Mouse (Mus musculus) neural tube, embryonic 14.5 days (tissue): ENCODE measurements at regions not wholly inside any gene's neighbourhood (a gene's known extent, or its start where the extent isn't known, plus 50 kb on each side); places are given as distances from the start of the nearest gene placed in this dataset.

Experiments used
- ATAC-seq: fragments of 200-750 bp; cut with Nextera tagmentation; 2 replicates; pipeline ENCODE4 v1.8.0; 2017; ENCODE audit warnings: low read depth, mild to moderate bottlenecking, moderate TSS enrichment, moderate library complexity
- H3K27ac ChIP-seq: fragments of 300-500 bp; sonication (generic); 2 replicates; pipeline ENCODE4 v1.5.1; 2014; ENCODE audit warnings: low read depth, mild to moderate bottlenecking, control low read depth, low read length, moderate library complexity, mixed read lengths
- H3K27me3 ChIP-seq: fragments of 300-500 bp; sonication (generic); 2 replicates; pipeline ENCODE4 v1.6.1; 2014; ENCODE audit warnings: low read length; ENCODE audit not compliant: control insufficient read depth, insufficient read depth
- H3K36me3 ChIP-seq: fragments of 300-500 bp; sonication (generic); 2 replicates; pipeline ENCODE4 v1.6.1; 2014; ENCODE audit warnings: low read length, mixed read lengths; ENCODE audit not compliant: control insufficient read depth, insufficient read depth
- H3K4me1 ChIP-seq: fragments of 300-500 bp; sonication (generic); 2 replicates; pipeline ENCODE4 v1.6.1; 2014; ENCODE audit warnings: low read length; ENCODE audit not compliant: control insufficient read depth, insufficient read depth
- H3K4me2 ChIP-seq: fragments of 300-500 bp; sonication (generic); 2 replicates; pipeline ENCODE4 v1.6.1; 2014; ENCODE audit warnings: mild to moderate bottlenecking, low read depth, low read length, control low read depth
- H3K4me3 ChIP-seq: fragments of 300-500 bp; sonication (generic); 2 replicates; pipeline ENCODE4 v1.5.1; 2014; ENCODE audit warnings: low read depth, low read length, control low read depth, mixed read lengths
- H3K9ac ChIP-seq: fragments of 300-500 bp; sonication (generic); replicated peaks from 2 replicates; pipeline ENCODE4 v1.6.1; 2014; ENCODE audit warnings: low read depth, mild to moderate bottlenecking, control low read depth, low read length, mixed read lengths
- H3K9me3 ChIP-seq: fragments of 300-500 bp; sonication (generic); 2 replicates; pipeline ENCODE4 v1.6.1; 2016; ENCODE audit warnings: low read length; ENCODE audit not compliant: control insufficient read depth
- WGBS: fragments of 180-500 bp; shearing (Covaris S2); extraction: QIAGEN DNeasy Blood & Tissue Kit; methylation state at CpG from one replicate; pipeline ENCODE4 v1.1.7; 2014; 5-methylcytosine and 5-hydroxymethylcytosine counted together

- no peaks in the 10 kb centered on the region for H3K36me3 ChIP-seq
- no peak overlapping the region for H3K27ac ChIP-seq
- H3K27me3 ChIP-seq, result no peaks in the 10 kb centered on the region
- H3K9ac ChIP-seq, result no peak overlapping the region
- H3K4me2 ChIP-seq, result no peak overlapping the region
- ATAC-seq, result no peak
- H3K9me3 ChIP-seq, result no peaks in the 10 kb centered on the region
- H3K4me3 ChIP-seq, result no peak overlapping the region
- no peaks in the 10 kb centered on the region for H3K4me1 ChIP-seq
- WGBS, result 94% methylated on average over 1 of the region's 1 CpGs
These were observed 242.3 kb upstream of the Cdh5 start for GRCm38 (mm10) chr8:103859130-103859529.

- H3K4me1 ChIP-seq, result no peaks in the 10 kb centered on the region
- no peaks in the 10 kb centered on the region for H3K9me3 ChIP-seq
- no peaks in the 10 kb centered on the region for H3K27me3 ChIP-seq
- ATAC-seq, result peak; percentile 36; the same call in 1 of the 2 replicates
- no peak overlapping the region for H3K4me2 ChIP-seq
- no peaks in the 10 kb centered on the region for H3K36me3 ChIP-seq
- 30% methylated on average over 7 of the region's 7 CpGs for WGBS
- no peak overlapping the region for H3K4me3 ChIP-seq
- H3K27ac ChIP-seq, result no peak overlapping the region
- no peak overlapping the region for H3K9ac ChIP-seq
These were observed 227.6 kb upstream of the Cdh5 start for GRCm38 (mm10) chr8:103873598-103874502.

- Histone ChIP-seq H3K27ac (no peak overlapping the region), H3K36me3 (no peaks in the 10 kb centered on the region), H3K27me3 (no peaks in the 10 kb centered on the region), H3K4me1 (no peaks in the 10 kb centered on the region), H3K9me3 (no peaks in the 10 kb centered on the region), H3K4me3 (no peak overlapping the region), H3K4me2 (no peak overlapping the region), H3K9ac (no peak overlapping the region)
- no peak for ATAC-seq
- 52% methylated on average over 8 of the region's 8 CpGs for WGBS
These were observed 226.9 kb upstream of the Cdh5 start for GRCm38 (mm10) chr8:103874506-103874905.

GRCm38 (mm10) chr8:103879505-103879904 is 221.9 kb upstream of the Cdh5 start:
- no peak overlapping the region for H3K4me3 ChIP-seq
- no peak overlapping the region for H3K27ac ChIP-seq
- no peaks in the 10 kb centered on the region for H3K27me3 ChIP-seq
- H3K4me1 ChIP-seq, result no peaks in the 10 kb centered on the region
- H3K4me2 ChIP-seq, result no peak overlapping the region
- H3K36me3 ChIP-seq, result no peaks in the 10 kb centered on the region
- no peak for ATAC-seq
- H3K9ac ChIP-seq, result no peak overlapping the region
- WGBS, result 94% methylated on average over 2 of the region's 2 CpGs
- H3K9me3 ChIP-seq, result no peaks in the 10 kb centered on the region

- WGBS, result 92% methylated on average over 14 of the region's 14 CpGs
- H3K27ac ChIP-seq, result no peak overlapping the region
- no peak overlapping the region for H3K9ac ChIP-seq
- H3K4me2 ChIP-seq, result no peak overlapping the region
- no peak overlapping the region for H3K4me3 ChIP-seq
- H3K27me3 ChIP-seq, result no peaks in the 10 kb centered on the region
- H3K9me3 ChIP-seq, result no peaks in the 10 kb centered on the region
- ATAC-seq, result no peak
- H3K36me3 ChIP-seq, result no peaks in the 10 kb centered on the region
- no peaks in the 10 kb centered on the region for H3K4me1 ChIP-seq
These were observed 220.8 kb upstream of the Cdh5 start for GRCm38 (mm10) chr8:103880431-103881145.

- 74% methylated on average over 3 of the region's 3 CpGs for WGBS
- H3K27ac ChIP-seq, result no peak overlapping the region
- ATAC-seq, result no peak
- no peak overlapping the region for H3K4me2 ChIP-seq
- H3K36me3 ChIP-seq, result no peaks in the 10 kb centered on the region
- no peaks in the 10 kb centered on the region for H3K27me3 ChIP-seq
- H3K4me1 ChIP-seq, result no peaks in the 10 kb centered on the region
- no peak overlapping the region for H3K9ac ChIP-seq
- no peaks in the 10 kb centered on the region for H3K9me3 ChIP-seq
- H3K4me3 ChIP-seq, result no peak overlapping the region
These were observed 220.3 kb upstream of the Cdh5 start for GRCm38 (mm10) chr8:103881146-103881486.

GRCm38 (mm10) chr8:103884873-103885780 is 216.3 kb upstream of the Cdh5 start:
- H3K4me1 ChIP-seq, result no peaks in the 10 kb centered on the region
- no peak overlapping the region for H3K4me3 ChIP-seq
- no peak overlapping the region for H3K4me2 ChIP-seq
- H3K27me3 ChIP-seq, result no peaks in the 10 kb centered on the region
- 89% methylated on average over 12 of the region's 12 CpGs for WGBS
- no peak overlapping the region for H3K27ac ChIP-seq
- no peak for ATAC-seq
- no peaks in the 10 kb centered on the region for H3K36me3 ChIP-seq
- no peak overlapping the region for H3K9ac ChIP-seq
- no peaks in the 10 kb centered on the region for H3K9me3 ChIP-seq

GRCm38 (mm10) chr8:103894589-103894988 is 206.8 kb upstream of the Cdh5 start:
- H3K27ac ChIP-seq, result no peak overlapping the region
- no peaks in the 10 kb centered on the region for H3K9me3 ChIP-seq
- H3K4me2 ChIP-seq, result no peak overlapping the region
- no peaks in the 10 kb centered on the region for H3K27me3 ChIP-seq
- ATAC-seq, result no peak
- H3K9ac ChIP-seq, result no peak overlapping the region
- no peaks in the 10 kb centered on the region for H3K36me3 ChIP-seq
- H3K4me1 ChIP-seq, result no peaks in the 10 kb centered on the region
- 77% methylated on average over 6 of the region's 6 CpGs for WGBS
- H3K4me3 ChIP-seq, result no peak overlapping the region
